Mouse (Mus musculus) urinary bladder, postnatal 10 days (tissue): ENCODE measurements around the gene Tchp.

ENCODE experiments used
- DNase-seq: peaks from one replicate; pipeline ENCODE4 v3.0.0; 2022; ENCODE audit warnings: low spot score

Tchp gene

GRCm38 (mm10) chr5:114738707-114739241 lies 31.2 kb downstream of the Tchp start:
- DNase-seq = no peak

- no peak for DNase-seq
Observed at GRCm38 (mm10) chr5:114740595-114740994, 33.0 kb downstream of the Tchp start.

- no peak for DNase-seq
Observed at GRCm38 (mm10) chr5:114742572-114742971, 35.0 kb downstream of the Tchp start.

- DNase-seq = no peak
Observed at GRCm38 (mm10) chr5:114742998-114743696, 35.6 kb downstream of the Tchp start.

GRCm38 (mm10) chr5:114743697-114744090 lies 36.1 kb downstream of the Tchp start:
- DNase-seq = no peak

GRCm38 (mm10) chr5:114745581-114745980 lies 38.0 kb downstream of the Tchp start:
- no peak for DNase-seq

GRCm38 (mm10) chr5:114746886-114747285 lies 39.3 kb downstream of the Tchp start:
- no peak for DNase-seq

GRCm38 (mm10) chr5:114747521-114747920 lies 40.0 kb downstream of the Tchp start:
- no peak for DNase-seq

- no peak for DNase-seq
Observed at GRCm38 (mm10) chr5:114750325-114750724, 42.8 kb downstream of the Tchp start.

GRCm38 (mm10) chr5:114752397-114752796 lies 44.8 kb downstream of the Tchp start:
- no peak for DNase-seq

- DNase-seq = no peak
Observed at GRCm38 (mm10) chr5:114753384-114753783, 45.8 kb downstream of the Tchp start.

GRCm38 (mm10) chr5:114759536-114760090 lies 52.1 kb downstream of the Tchp start:
- DNase-seq = no peak

- no peak for DNase-seq
Observed at GRCm38 (mm10) chr5:114761980-114762379, 54.4 kb downstream of the Tchp start.

- DNase-seq = no peak
Observed at GRCm38 (mm10) chr5:114764812-114765735, 57.5 kb downstream of the Tchp start.

- no peak for DNase-seq
Observed at GRCm38 (mm10) chr5:114766686-114767085, 59.1 kb downstream of the Tchp start.

GRCm38 (mm10) chr5:114767185-114767584 lies 59.6 kb downstream of the Tchp start:
- no peak for DNase-seq

GRCm38 (mm10) chr5:114769786-114770185 lies 62.2 kb downstream of the Tchp start:
- DNase-seq = no peak

GRCm38 (mm10) chr5:114771796-114772195 lies 64.2 kb downstream of the Tchp start:
- DNase-seq = no peak
